Mouse (Mus musculus) heart, embryonic 16.5 days (tissue): ENCODE results near the gene Klk11. TPM values are rescaled to one million over a fixed set of nuclear protein-coding genes. Genes with fewer than 3 reads are reported as not detected.
A peak's percentile ranks its signal among the peaks of the same experiment; 100 is the strongest.

ENCODE experiments used
- ATAC-seq: fragments of 200-750 bp; cut with Nextera tagmentation; replicated peaks from 2 replicates; pipeline ENCODE4 v1.8.0; 2017; ENCODE audit warnings: moderate number of reproducible peaks; ENCODE audit not compliant: insufficient read depth, low FRiP score; ENCODE audit errors: extremely low read depth
- H3K27ac ChIP-seq: fragments of 300-500 bp; sonication (generic); 2 replicates; pipeline ENCODE4 v1.5.1; 2014; ENCODE audit warnings: mild to moderate bottlenecking, low read length, control low read depth, moderate library complexity
- H3K27me3 ChIP-seq: fragments of 300-500 bp; sonication (generic); 2 replicates; pipeline ENCODE4 v1.6.1; 2014; ENCODE audit warnings: low read length, mixed read lengths; ENCODE audit not compliant: control insufficient read depth, insufficient read depth
- H3K36me3 ChIP-seq: fragments of 300-500 bp; sonication (generic); 2 replicates; pipeline ENCODE4 v1.6.1; 2014; ENCODE audit not compliant: control insufficient read depth, insufficient read depth
- H3K4me1 ChIP-seq: fragments of 300-500 bp; sonication (generic); 2 replicates; pipeline ENCODE4 v1.6.1; 2014; ENCODE audit warnings: low read length, mixed read lengths; ENCODE audit not compliant: control insufficient read depth, insufficient read depth
- H3K4me2 ChIP-seq: fragments of 300-500 bp; sonication (generic); 2 replicates; pipeline ENCODE4 v1.6.1; 2014; ENCODE audit warnings: low read depth, mild to moderate bottlenecking, control low read depth, low read length
- H3K4me3 ChIP-seq: fragments of 300-500 bp; sonication (generic); 2 replicates; pipeline ENCODE4 v1.5.1; 2014; ENCODE audit warnings: mild to moderate bottlenecking, control low read depth, low read length
- H3K9ac ChIP-seq: fragments of 300-500 bp; sonication (generic); 2 replicates; pipeline ENCODE4 v1.6.1; 2014; ENCODE audit warnings: low read length, control low read depth
- H3K9me3 ChIP-seq: fragments of 300-500 bp; sonication (generic); replicated peaks from 2 replicates; pipeline ENCODE4 v1.6.1; 2016; ENCODE audit warnings: low read length; ENCODE audit not compliant: control insufficient read depth
- WGBS: fragments of 180-500 bp; shearing (Covaris S2); extraction: QIAGEN DNeasy Blood & Tissue Kit; methylation state at CpG from one replicate; pipeline ENCODE4 v1.1.7; 2014; 5-methylcytosine and 5-hydroxymethylcytosine counted together
- polyA plus RNA-seq: library from polyadenylated mRNA; unstranded; fragments of >200 nt; fragmentation: Nextera tagmentation; extraction: Ambion mirVana; gene quantifications from 2 replicates; pipeline ENCODE4 v1.2.1, GENCODE M21; 2015

Gene Klk11
- 0.19 and 0.25 TPM in 2 replicates for polyA plus RNA-seq

DNA sequence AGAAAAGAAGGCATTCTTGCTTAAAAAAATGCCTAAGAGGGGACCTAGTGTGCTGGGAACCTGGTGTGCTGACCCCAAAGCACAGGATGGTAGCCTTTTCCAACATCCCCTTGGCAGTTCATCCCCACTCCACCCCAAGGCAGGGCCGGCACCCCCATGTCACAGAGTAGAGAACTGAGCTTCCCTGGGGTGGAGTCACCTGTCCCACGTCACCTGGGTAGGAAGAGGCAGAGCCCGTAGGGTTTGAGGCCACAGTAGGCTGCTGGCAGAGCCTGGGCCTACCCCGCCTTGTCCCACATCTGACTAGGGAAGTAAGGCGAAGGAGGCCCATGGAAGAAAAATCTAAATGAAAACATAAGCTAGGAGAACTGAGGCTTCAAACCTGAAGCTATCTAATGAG is at the start of gene Klk11:
Gene Klk11, plus strand, starts transcription at position 241 of the 400 bp plus-strand sequence.
- H3K4me2 ChIP-seq, result no peak within 1 kb of the TSS
- H3K4me3 ChIP-seq, result no peak within 1 kb of the TSS
- H3K9me3 ChIP-seq, result no peaks in the 10 kb centered on the region
- H3K27ac ChIP-seq, result no peak within 1 kb of the TSS
- no peak within 1 kb of the TSS for H3K9ac ChIP-seq
- no peak for ATAC-seq
- H3K4me1 ChIP-seq, result no peaks in the 10 kb centered on the region
- no peaks in the 10 kb centered on the region for H3K27me3 ChIP-seq
- no peaks in the 10 kb centered on the region for H3K36me3 ChIP-seq
- 88% methylated on average over 5 of the region's 5 CpGs for WGBS

DNA sequence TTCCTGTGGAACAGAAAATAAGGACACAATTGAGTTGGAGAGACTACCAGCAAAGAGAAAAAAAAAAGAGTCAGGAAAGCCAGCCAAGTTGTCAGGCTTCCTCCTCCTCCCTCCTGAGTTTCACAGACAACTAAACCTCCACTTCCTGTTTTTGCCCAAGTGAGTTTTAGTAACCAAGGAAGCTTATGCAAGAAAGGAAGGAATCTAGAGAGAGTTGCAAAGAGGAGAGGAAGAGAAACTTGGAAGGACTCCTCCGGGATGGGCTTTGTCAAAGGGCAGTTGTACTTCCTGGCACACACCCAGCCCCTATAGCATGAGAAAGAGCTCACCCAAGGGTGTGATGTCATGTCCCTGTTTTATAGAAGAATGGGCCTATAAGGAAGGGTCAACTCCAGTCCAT is 26.6 kb upstream of the Klk11 start:
- no peak for ATAC-seq
- WGBS, result 40% methylated on average over 1 of the region's 1 CpGs
- peak overlapping the region; percentile 50 for H3K27ac ChIP-seq
- H3K27me3 ChIP-seq, result no peaks in the 10 kb centered on the region
- H3K9ac ChIP-seq, result no peak overlapping the region
- no peak overlapping the region for H3K4me2 ChIP-seq
- H3K4me1 ChIP-seq, result peaks cover 2% of the 10 kb centered on the region; the same call in 1 of the 2 replicates
- no peaks in the 10 kb centered on the region for H3K36me3 ChIP-seq
- H3K4me3 ChIP-seq, result no peak overlapping the region
- H3K9me3 ChIP-seq, result no peaks in the 10 kb centered on the region; the same call in 1 of the 2 replicates

DNA sequence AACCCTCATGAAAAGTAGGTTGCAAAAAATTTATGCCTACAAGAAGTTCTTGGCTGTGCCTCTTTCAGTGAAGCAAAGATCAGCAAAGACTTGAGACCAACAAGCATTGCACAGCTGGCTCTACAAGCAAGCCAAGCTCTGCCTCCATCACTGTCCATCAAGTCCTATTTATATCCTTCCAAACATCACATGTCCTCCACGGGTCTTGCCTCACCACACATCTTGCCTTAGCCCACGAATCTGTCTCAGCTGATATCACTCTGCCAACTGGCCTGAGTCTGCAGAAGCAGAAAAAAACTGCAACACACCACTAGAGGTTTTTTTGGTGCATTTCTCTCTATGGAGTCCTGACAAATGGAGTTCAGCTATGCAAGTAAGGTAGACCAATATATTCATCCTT is 21.6 kb upstream of the Klk11 start:
- no peaks in the 10 kb centered on the region for H3K36me3 ChIP-seq
- H3K27me3 ChIP-seq, result no peaks in the 10 kb centered on the region
- ATAC-seq, result no peak
- no peaks in the 10 kb centered on the region; the same call in 1 of the 2 replicates for H3K9me3 ChIP-seq
- no peak overlapping the region for H3K27ac ChIP-seq
- H3K9ac ChIP-seq, result no peak overlapping the region
- no peak overlapping the region for H3K4me3 ChIP-seq
- H3K4me1 ChIP-seq, result no peaks in the 10 kb centered on the region
- no peak overlapping the region for H3K4me2 ChIP-seq
- WGBS, result 43% methylated on average over 2 of the region's 2 CpGs

DNA sequence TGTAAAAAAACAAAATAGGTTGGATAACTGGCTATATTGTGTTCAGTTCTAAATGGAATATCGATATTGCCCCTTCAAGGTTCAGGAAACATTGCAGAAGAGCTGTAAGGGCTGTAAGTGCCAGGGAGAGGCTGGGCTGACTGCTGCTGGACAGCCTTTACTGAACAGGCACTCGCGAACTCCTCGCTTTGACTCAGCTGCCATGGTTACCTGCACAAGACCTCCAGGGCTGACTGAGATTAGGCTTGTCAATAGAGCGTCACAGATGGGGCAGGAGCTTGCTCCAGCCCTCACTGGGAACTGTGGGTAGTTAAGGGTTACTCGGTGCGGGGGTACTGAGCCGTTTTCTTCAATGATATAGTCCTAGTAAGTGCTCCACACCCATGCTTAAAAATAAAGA is 7.9 kb upstream of the Klk11 start:
- no peaks in the 10 kb centered on the region for H3K9me3 ChIP-seq
- H3K27ac ChIP-seq, result no peak overlapping the region
- H3K4me2 ChIP-seq, result no peak overlapping the region
- 35% methylated on average over 8 of the region's 8 CpGs for WGBS
- no peaks in the 10 kb centered on the region for H3K36me3 ChIP-seq
- ATAC-seq, result no peak
- H3K4me1 ChIP-seq, result no peaks in the 10 kb centered on the region
- no peak overlapping the region for H3K9ac ChIP-seq
- H3K4me3 ChIP-seq, result no peak overlapping the region
- no peaks in the 10 kb centered on the region for H3K27me3 ChIP-seq

DNA sequence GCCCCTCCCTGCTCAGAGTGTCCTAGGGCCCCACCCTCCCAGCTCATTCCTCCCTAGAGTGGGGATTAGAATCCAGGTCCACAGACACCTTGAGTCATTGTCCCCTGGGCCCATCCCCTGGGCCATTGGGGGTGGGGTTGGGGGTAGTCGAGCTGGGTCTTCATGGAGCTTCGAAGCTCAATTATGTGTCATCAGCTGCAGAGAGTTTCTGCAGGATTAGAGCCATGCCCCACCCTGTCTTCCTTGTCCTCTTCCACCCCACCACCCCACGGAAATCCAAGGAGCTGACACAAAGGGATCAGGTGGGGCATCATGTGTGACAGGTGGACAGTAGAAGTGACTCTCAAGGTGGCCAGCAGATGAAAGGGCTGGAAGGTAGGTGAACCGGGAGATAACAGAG is 5.8 kb upstream of the Klk11 start, which contains the start of gene Klk12:
Gene Klk12, plus strand, starts transcription at position 301 of the 400 bp plus-strand sequence.
- Histone ChIP-seq H3K4me3 (no peak within 1 kb of the TSS), H3K4me2 (no peak within 1 kb of the TSS), H3K36me3 (no peaks in the 10 kb centered on the region), H3K9me3 (no peaks in the 10 kb centered on the region), H3K27me3 (no peaks in the 10 kb centered on the region), H3K4me1 (no peaks in the 10 kb centered on the region), H3K27ac (no peak within 1 kb of the TSS), H3K9ac (no peak within 1 kb of the TSS)
- ATAC-seq, result no peak
- WGBS, result 77% methylated on average over 4 of the region's 4 CpGs

DNA sequence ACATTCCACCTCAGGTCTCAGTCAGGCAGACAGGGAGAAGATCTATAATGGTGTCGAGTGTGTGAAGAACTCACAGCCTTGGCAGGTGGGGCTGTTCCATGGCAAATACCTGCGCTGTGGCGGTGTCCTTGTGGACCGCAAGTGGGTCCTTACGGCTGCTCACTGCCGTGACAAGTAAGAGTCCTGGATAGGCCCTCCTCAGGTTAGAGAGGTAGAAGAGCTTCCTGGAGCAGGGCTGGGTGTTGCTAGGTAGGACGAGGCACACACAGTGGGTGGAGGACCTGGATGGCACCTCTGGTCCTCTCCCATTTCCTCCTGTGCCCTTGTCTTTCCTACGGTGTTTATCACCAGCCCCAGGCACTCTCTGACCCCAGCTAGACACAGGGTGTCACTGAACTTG is 4.8 kb upstream of the Klk11 start:
- no peak overlapping the region for H3K9ac ChIP-seq
- ATAC-seq, result no peak
- no peaks in the 10 kb centered on the region for H3K27me3 ChIP-seq
- H3K4me1 ChIP-seq, result no peaks in the 10 kb centered on the region
- no peak overlapping the region for H3K27ac ChIP-seq
- no peak overlapping the region for H3K4me3 ChIP-seq
- H3K9me3 ChIP-seq, result no peaks in the 10 kb centered on the region
- H3K36me3 ChIP-seq, result no peaks in the 10 kb centered on the region
- WGBS, result 82% methylated on average over 8 of the region's 8 CpGs
- no peak overlapping the region for H3K4me2 ChIP-seq

DNA sequence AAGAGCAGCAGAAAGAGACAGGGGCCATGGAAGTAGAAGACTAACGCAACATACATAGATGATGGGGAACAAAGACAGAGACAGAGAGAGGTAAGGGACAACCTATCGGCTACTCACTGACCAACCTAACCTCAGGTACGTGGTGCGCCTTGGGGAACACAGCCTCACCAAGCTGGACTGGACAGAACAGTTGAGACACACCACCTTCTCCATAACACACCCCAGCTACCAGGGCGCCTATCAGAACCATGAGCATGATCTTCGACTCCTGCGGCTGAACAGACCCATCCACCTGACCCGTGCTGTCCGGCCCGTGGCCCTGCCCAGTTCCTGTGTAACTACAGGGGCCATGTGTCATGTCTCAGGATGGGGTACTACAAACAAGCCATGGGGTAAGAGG is 3.7 kb upstream of the Klk11 start:
- H3K4me2 ChIP-seq, result no peak overlapping the region
- no peak overlapping the region for H3K4me3 ChIP-seq
- H3K9ac ChIP-seq, result no peak overlapping the region
- H3K27ac ChIP-seq, result no peak overlapping the region
- H3K36me3 ChIP-seq, result no peaks in the 10 kb centered on the region
- H3K4me1 ChIP-seq, result no peaks in the 10 kb centered on the region
- no peaks in the 10 kb centered on the region for H3K9me3 ChIP-seq
- WGBS, result 93% methylated on average over 10 of the region's 10 CpGs
- no peak for ATAC-seq
- H3K27me3 ChIP-seq, result no peaks in the 10 kb centered on the region

DNA sequence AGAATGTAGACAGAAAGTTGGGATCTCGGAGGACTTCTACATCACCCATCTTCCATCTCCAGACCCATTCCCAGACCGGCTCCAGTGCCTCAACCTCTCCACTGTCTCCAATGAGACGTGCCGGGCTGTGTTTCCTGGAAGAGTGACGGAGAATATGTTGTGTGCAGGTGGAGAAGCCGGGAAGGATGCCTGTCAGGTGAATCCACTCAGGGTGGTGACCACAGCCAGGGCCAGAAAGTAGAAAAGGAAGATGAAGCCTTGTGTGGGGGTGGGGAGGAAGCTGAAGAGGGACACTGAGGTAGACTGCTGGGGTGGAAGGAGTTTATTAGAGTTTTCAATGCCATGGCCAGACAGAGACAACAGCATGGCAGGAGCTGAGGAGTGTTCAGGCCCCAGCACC is 2.5 kb upstream of the Klk11 start:
- no peaks in the 10 kb centered on the region for H3K9me3 ChIP-seq
- H3K36me3 ChIP-seq, result no peaks in the 10 kb centered on the region
- H3K27ac ChIP-seq, result no peak overlapping the region
- H3K4me2 ChIP-seq, result no peak overlapping the region
- H3K4me3 ChIP-seq, result no peak overlapping the region
- WGBS, result 85% methylated on average over 6 of the region's 6 CpGs
- no peaks in the 10 kb centered on the region for H3K4me1 ChIP-seq
- ATAC-seq, result no peak
- H3K27me3 ChIP-seq, result no peaks in the 10 kb centered on the region
- H3K9ac ChIP-seq, result no peak overlapping the region

DNA sequence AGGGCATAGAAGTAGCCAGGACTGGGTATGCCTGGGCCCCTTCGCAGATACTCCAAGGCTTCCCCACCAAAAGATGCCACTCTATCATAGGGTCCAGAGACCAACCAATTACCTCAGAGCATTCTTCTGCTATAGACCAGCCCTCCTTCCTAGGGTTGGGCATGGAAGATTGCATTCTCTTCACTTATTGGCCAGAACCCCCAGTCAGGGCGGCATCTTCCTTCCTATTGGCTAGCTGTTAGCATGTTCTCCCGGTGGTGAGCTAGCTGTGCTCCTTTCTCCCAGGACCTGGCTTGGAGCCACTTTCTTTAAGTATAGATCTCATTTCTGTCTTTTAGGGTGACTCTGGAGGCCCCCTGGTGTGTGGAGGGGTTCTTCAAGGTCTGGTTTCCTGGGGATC is 1.5 kb upstream of the Klk11 start:
- ATAC-seq, result no peak
- Histone ChIP-seq H3K4me1 (no peaks in the 10 kb centered on the region), H3K4me2 (no peak overlapping the region), H3K27me3 (no peaks in the 10 kb centered on the region), H3K4me3 (no peak overlapping the region), H3K9me3 (no peaks in the 10 kb centered on the region), H3K36me3 (no peaks in the 10 kb centered on the region), H3K27ac (no peak overlapping the region), H3K9ac (no peak overlapping the region)
- 76% methylated on average over 3 of the region's 3 CpGs for WGBS

DNA sequence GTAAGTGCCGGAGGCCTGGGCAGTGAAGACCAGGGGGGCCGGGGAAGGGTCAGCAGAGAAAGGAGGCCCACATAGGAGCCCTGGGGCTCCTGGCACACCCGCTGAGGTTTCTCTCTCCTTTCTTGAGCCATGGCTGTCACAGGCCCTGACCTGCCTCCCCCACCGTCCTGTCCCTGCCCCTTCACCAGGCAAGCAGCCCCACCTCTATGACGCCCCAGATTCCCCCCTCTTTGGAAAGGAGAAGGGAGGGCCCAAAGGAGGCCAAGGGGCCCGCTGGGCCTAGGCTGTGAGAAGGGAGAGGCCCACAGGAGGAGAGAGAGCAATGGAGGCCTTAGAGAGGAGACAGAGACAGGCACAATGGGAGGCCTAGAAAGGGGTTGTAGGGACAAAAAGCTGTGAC is 398 bp downstream of the Klk11 start:
- whole genome bisulfite sequencing, result 60% methylated on average over 6 of the region's 6 CpGs
- Histone ChIP-seq H3K4me2 (no peak overlapping the region), H3K27ac (no peak overlapping the region), H3K36me3 (no peaks in the 10 kb centered on the region), H3K9me3 (no peaks in the 10 kb centered on the region), H3K4me3 (no peak overlapping the region), H3K9ac (no peak overlapping the region), H3K4me1 (no peaks in the 10 kb centered on the region), H3K27me3 (no peaks in the 10 kb centered on the region)
- no peak for ATAC-seq
